Mouse (Mus musculus) kidney, embryonic 15.5 days (tissue): Measurements from ENCODE around the gene Capzb. TPM values are rescaled to one million over a fixed set of nuclear protein-coding genes. Genes with fewer than 3 reads are reported as not detected.

Experiments used
- ATAC-seq: fragments of 200-750 bp; cut with Nextera tagmentation; replicated peaks from 2 replicates; pipeline ENCODE4 v1.8.0; 2017; ENCODE audit warnings: moderate TSS enrichment; ENCODE audit not compliant: low FRiP score
- H3K27ac ChIP-seq: fragments of 300-500 bp; sonication (generic); 2 replicates; pipeline ENCODE4 v1.5.1; 2015; ENCODE audit warnings: mild to moderate bottlenecking, inconsistent platforms
- H3K27me3 ChIP-seq: fragments of 300-500 bp; sonication (generic); 2 replicates; pipeline ENCODE4 v1.6.1; 2015; ENCODE audit warnings: inconsistent platforms
- H3K36me3 ChIP-seq: fragments of 300-500 bp; sonication (generic); 2 replicates; pipeline ENCODE4 v1.6.1; 2015; ENCODE audit warnings: inconsistent platforms
- H3K4me1 ChIP-seq: fragments of 300-500 bp; sonication (generic); 2 replicates; pipeline ENCODE4 v1.6.1; 2015; ENCODE audit warnings: inconsistent platforms
- H3K4me2 ChIP-seq: fragments of 300-500 bp; sonication (generic); 2 replicates; pipeline ENCODE4 v1.6.1; 2015; ENCODE audit warnings: moderate library complexity, mild to moderate bottlenecking, inconsistent platforms
- H3K4me3 ChIP-seq: fragments of 300-500 bp; sonication (generic); replicated peaks from 2 replicates; pipeline ENCODE4 v1.5.1; 2015; ENCODE audit warnings: mild to moderate bottlenecking, inconsistent platforms
- H3K9ac ChIP-seq: fragments of 300-500 bp; sonication (generic); 2 replicates; pipeline ENCODE4 v1.6.1; 2015; ENCODE audit warnings: mild to moderate bottlenecking, inconsistent platforms
- H3K9me3 ChIP-seq: fragments of 300-500 bp; sonication (generic); replicated peaks from 2 replicates; pipeline ENCODE4 v1.6.1; 2016; ENCODE audit warnings: inconsistent platforms
- WGBS: fragments of 180-500 bp; shearing (Covaris S2); methylation state at CpG from one replicate; pipeline ENCODE4 v1.1.7; 2015; ENCODE audit warnings: mixed read lengths; 5-methylcytosine and 5-hydroxymethylcytosine counted together
- polyA plus RNA-seq: library from polyadenylated mRNA; unstranded; fragments of >200 nt; fragmentation: Nextera tagmentation; extraction: Ambion mirVana; gene quantifications from 2 replicates; pipeline ENCODE4 v1.2.1, GENCODE M21; 2015

Gene Capzb
- polyA plus RNA-seq, 1 experiment from 2014 or later: 395 TPM

- WGBS: 88% methylated on average over 7 of the region's 7 CpGs
- no peak overlapping the region for H3K4me2 ChIP-seq
- peaks cover 65% of the 10 kb centered on the region for H3K4me1 ChIP-seq
- H3K27ac ChIP-seq: no peak overlapping the region
- peaks cover 12% of the 10 kb centered on the region; the same call in 1 of the 2 replicates for H3K36me3 ChIP-seq
- no peak for ATAC-seq
- H3K27me3 ChIP-seq: no peaks in the 10 kb centered on the region
- no peaks in the 10 kb centered on the region for H3K9me3 ChIP-seq
- no peak overlapping the region for H3K9ac ChIP-seq
- H3K4me3 ChIP-seq: no peak overlapping the region
Measured at GRCm38 (mm10) chr4:139233146-139233495, 40.4 kb downstream of the Capzb start.

DNA sequence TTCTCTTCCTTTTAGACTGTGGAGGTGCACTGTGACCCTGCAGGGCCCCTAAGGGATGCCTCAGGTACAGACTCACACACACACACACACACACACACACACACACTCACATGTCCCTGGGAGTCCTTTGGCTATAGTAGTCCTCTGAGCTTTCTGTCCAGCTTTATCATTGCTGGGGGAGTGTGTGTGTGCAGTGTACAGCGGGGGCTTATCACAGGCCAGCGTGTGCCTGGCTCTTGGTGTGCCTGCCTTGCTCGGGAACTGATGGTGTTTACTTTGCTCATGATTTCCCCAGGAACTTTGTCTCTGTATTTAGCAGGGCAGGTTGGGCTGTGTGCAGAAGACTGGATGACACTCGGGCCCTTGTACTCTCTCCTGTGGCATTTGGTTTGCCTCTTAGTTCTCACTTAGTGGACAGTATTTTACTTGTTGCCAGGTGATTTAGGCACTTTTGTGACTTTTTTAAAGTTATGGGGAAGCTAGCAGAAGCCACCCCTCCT is 41.1 kb downstream of the Capzb start:
- Histone ChIP-seq H3K27me3 (no peaks in the 10 kb centered on the region), H3K4me3 (no peak overlapping the region), H3K36me3 (peaks cover 16% of the 10 kb centered on the region), H3K4me2 (no peak overlapping the region), H3K4me1 (peaks cover 65% of the 10 kb centered on the region), H3K27ac (no peak overlapping the region), H3K9me3 (no peaks in the 10 kb centered on the region), H3K9ac (no peak overlapping the region)
- ATAC-seq: no peak
- 75% methylated on average over 4 of the region's 4 CpGs for WGBS

DNA sequence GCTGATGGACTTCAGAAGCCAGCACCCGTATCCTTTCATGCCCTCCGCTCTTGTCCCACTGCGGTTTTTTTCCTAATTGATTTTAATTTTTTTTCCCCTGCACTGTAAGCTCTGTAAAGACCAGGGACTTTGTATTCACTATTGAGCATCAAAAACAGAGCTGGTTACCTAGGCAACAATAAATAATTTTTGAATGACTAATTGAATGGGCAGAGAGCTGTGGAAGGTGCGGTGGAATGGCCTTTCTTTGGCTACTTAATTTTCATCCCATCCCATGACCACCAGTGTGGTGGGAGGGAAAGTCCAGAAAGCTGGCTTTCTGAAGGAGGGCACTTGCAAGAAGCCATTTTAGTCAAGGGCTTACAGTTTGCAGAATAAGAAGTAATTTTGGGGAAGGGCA is 41.6 kb downstream of the Capzb start:
- ATAC-seq: no peak
- Histone ChIP-seq H3K36me3 (peaks cover 20% of the 10 kb centered on the region), H3K4me3 (no peak overlapping the region), H3K9ac (no peak overlapping the region), H3K9me3 (no peaks in the 10 kb centered on the region), H3K4me1 (peaks cover 67% of the 10 kb centered on the region), H3K27me3 (no peaks in the 10 kb centered on the region), H3K27ac (no peak overlapping the region), H3K4me2 (no peak overlapping the region)
- 83% methylated on average over 4 of the region's 4 CpGs for WGBS

GRCm38 (mm10) chr4:139235556-139235955 is 42.9 kb downstream of the Capzb start:
- Histone ChIP-seq H3K4me1 (peaks cover 67% of the 10 kb centered on the region), H3K4me3 (no peak overlapping the region), H3K27me3 (no peaks in the 10 kb centered on the region), H3K36me3 (peaks cover 33% of the 10 kb centered on the region), H3K9ac (no peak overlapping the region), H3K9me3 (no peaks in the 10 kb centered on the region), H3K27ac (no peak overlapping the region), H3K4me2 (no peak overlapping the region)
- ATAC-seq: no peak
- 70% methylated on average over 7 of the region's 7 CpGs for WGBS

DNA sequence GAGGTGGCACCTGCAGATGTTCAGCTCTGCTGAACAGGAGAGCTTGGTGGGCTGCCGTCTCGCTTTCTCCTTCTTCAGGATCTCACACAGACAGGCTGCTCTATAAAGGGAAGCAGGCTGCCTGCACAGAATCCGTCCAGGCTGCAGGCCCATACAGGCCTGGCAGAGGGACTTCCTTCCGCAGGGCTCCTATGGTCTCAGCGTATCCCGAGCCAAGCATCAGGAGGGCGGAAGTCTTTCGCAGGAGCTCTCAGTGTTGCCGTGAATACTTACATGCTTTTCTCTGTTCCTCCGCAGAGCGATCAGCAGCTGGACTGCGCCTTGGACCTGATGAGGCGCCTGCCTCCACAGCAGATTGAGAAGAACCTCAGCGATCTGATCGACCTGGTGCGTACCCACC is 45.9 kb downstream of the Capzb start:
- Histone ChIP-seq H3K4me2 (0 out of 2 replicates have a peak overlapping the region, but pooled peaks have one; percentile 1), H3K4me1 (peaks cover 73% of the 10 kb centered on the region), H3K4me3 (no peak overlapping the region), H3K36me3 (peaks cover 44% of the 10 kb centered on the region), H3K27ac (peak overlapping the region; percentile 52), H3K9ac (no peak overlapping the region), H3K27me3 (no peaks in the 10 kb centered on the region), H3K9me3 (no peaks in the 10 kb centered on the region)
- ATAC-seq: no peak
- 82% methylated on average over 16 of the region's 16 CpGs for WGBS

DNA sequence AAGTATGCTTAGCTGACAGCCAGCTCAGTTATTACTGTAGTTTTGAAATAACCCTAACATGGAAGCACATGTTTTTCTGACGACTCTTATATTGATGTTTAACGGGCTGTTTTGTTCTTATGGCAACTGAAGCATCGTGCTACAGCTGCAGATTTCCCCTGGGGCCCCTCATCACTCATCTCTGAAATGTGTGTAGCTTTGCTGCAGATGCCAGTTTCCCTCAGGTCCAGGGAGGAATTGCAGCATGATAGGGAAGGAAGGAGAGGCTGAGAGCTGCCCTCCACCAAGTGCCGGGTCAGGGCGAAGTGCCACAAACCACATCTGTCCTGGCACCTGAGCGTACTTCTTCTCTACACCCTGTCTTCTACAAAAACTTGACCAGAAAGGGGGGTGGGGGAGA is 47.6 kb downstream of the Capzb start:
- no peak for ATAC-seq
- peaks cover 41% of the 10 kb centered on the region for H3K36me3 ChIP-seq
- H3K27me3 ChIP-seq: no peaks in the 10 kb centered on the region
- no peak overlapping the region for H3K9ac ChIP-seq
- no peak overlapping the region for H3K4me3 ChIP-seq
- WGBS: 72% methylated on average over 6 of the region's 6 CpGs
- H3K9me3 ChIP-seq: no peaks in the 10 kb centered on the region
- H3K4me1 ChIP-seq: peaks cover 81% of the 10 kb centered on the region
- no peak overlapping the region for H3K4me2 ChIP-seq
- H3K27ac ChIP-seq: no peak overlapping the region

DNA sequence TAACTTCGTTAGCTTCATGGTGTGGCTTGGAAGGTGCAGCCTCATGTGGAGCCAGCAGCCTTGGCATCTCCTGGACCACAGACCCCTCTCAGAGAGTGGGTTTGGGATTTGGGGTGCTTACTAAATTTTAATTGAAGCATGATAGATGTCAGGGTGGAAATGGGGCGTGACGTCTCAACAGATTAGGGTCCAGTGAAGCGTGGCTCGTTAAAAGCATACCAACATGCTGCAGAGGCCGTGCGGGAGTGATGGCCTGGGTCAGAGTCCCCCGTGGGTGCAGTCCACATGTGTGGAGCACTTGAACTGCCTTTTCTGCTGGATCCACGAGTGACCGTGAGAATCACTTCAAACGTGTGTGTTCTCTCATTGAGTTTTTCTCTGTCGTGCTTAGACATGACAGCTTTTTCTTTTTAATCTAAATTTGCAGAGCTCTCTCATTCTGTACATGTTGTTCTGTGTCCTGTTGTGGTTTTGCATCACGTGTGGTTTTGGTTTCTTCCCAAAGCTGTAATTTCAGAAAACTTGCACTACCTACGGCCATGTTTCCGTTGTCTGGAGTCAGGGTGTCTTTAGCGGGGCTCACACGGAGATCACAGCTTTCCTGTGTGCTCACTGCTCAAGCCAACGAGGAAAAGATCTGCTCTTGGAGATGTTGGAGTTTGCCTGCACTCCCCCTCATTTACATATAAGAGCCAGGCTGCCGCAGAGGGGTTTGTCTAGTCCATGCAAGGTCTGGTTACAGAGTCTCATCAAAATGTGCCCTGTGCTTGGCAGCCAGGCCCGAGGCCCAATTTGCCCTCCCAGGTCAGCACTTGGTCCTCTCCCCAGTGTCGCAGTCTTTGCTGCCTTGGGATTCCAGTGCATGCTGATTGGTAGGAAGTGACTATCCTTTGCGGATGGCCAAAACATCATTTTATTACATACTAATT is 49.2 kb downstream of the Capzb start:
- Histone ChIP-seq H3K9ac (no peak overlapping the region), H3K4me3 (no peak overlapping the region), H3K4me1 (peaks cover 90% of the 10 kb centered on the region), H3K9me3 (no peaks in the 10 kb centered on the region), H3K27ac (peak overlapping the region; percentile 48), H3K4me2 (no peak overlapping the region), H3K36me3 (peaks cover 42% of the 10 kb centered on the region), H3K27me3 (no peaks in the 10 kb centered on the region)
- no peak for ATAC-seq
- WGBS: 40% methylated on average over 22 of the region's 22 CpGs

DNA sequence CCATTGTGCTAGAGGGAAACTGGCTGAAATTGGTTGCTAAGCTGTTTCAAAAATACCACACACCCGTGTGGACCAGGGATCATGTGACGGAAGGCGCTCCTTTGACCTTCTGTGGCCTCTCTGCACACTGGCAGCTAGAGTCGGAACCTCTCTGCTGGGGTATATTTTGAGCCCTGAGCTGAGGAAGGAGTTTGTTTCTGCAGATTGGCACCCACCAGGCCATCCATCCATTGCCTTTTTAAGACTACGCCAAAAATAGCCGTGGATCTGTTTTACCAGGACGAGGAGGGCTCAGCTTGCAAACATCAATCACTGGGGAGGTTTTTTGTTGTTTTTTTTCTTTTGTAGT is 49.9 kb downstream of the Capzb start:
- peaks cover 90% of the 10 kb centered on the region for H3K4me1 ChIP-seq
- H3K36me3 ChIP-seq: peaks cover 42% of the 10 kb centered on the region
- no peak overlapping the region for H3K4me2 ChIP-seq
- no peak for ATAC-seq
- WGBS: 41% methylated on average over 7 of the region's 7 CpGs
- H3K4me3 ChIP-seq: no peak overlapping the region
- H3K27ac ChIP-seq: peak overlapping the region; percentile 48
- no peaks in the 10 kb centered on the region for H3K9me3 ChIP-seq
- no peak overlapping the region for H3K9ac ChIP-seq
- no peaks in the 10 kb centered on the region for H3K27me3 ChIP-seq

DNA sequence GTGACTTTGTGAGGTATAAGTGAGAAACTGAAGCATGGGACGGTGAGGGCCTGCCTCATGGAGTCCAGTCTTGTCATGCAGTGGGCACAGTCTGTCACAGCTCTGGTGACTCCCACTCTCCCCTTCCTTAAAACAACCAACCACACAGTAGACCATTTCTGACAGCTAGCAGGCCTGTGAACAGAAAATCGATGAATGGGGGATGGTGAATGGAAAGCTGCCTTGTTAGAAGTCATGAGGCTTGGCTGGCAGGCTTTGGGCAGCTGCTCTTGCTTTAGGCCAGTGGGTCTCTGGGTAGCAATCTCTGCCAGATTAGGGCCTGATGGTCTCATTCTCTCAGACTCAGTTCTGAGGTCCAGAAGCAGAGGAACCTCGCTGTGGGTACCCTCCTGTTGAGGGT is 51.5 kb downstream of the Capzb start:
- no peak overlapping the region for H3K4me3 ChIP-seq
- no peak overlapping the region for H3K9ac ChIP-seq
- WGBS: 58% methylated on average over 3 of the region's 3 CpGs
- H3K4me1 ChIP-seq: peaks cover 90% of the 10 kb centered on the region
- H3K27ac ChIP-seq: peak overlapping the region; percentile 54; the same call in 1 of the 2 replicates
- H3K9me3 ChIP-seq: no peaks in the 10 kb centered on the region
- peaks cover 34% of the 10 kb centered on the region for H3K36me3 ChIP-seq
- no peak for ATAC-seq
- no peaks in the 10 kb centered on the region for H3K27me3 ChIP-seq
- H3K4me2 ChIP-seq: no peak overlapping the region

DNA sequence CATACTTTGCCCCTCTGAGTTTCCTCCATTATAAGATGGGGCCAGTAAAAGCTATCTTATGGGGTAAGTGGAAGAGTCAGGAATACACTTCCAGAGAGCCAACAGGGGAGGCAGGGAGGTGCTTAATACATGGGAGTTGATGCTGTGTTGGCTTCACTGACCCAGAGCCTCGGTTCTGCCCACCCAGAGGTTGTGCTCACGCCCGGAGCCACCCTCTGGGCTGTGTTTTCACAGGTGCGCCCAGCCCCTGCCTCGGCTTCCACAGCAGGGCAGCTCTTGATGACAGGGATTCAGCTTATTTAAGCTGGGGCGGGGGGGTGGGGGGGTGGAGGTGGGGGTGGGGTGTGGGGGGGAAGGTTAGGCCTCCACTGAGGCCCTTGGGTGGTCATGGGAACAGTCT is 52.1 kb downstream of the Capzb start:
- H3K4me1 ChIP-seq: peaks cover 95% of the 10 kb centered on the region
- H3K36me3 ChIP-seq: peaks cover 28% of the 10 kb centered on the region
- peak overlapping the region; percentile 54 for H3K27ac ChIP-seq
- H3K4me3 ChIP-seq: no peak overlapping the region
- 41% methylated on average over 6 of the region's 6 CpGs for WGBS
- ATAC-seq: peak; percentile 45; the same call in 1 of the 2 replicates
- no peak overlapping the region for H3K9ac ChIP-seq
- H3K4me2 ChIP-seq: no peak overlapping the region
- H3K9me3 ChIP-seq: no peaks in the 10 kb centered on the region
- no peaks in the 10 kb centered on the region for H3K27me3 ChIP-seq

DNA sequence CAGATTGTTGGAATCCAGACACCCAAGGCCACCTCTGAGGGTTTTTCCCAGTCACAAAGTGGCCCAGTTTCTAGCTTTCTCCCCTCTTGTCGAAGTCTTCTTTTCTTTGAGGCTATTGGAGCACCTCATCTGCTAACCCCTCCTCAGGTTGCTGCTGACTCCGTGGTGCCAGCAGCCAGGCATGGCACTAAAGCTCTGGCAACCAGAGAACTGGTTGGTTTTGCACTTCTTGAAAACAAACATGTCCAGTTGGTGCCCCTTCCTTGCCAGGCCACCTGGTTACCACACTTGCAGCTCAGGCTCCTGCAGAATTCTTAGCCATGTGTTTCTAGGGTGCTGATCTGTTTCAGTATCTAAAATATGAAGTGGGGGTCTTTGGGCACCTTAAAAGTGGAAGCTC is 52.8 kb downstream of the Capzb start:
- Histone ChIP-seq H3K27me3 (no peaks in the 10 kb centered on the region), H3K4me3 (no peak overlapping the region), H3K36me3 (peaks cover 20% of the 10 kb centered on the region), H3K27ac (0 out of 2 replicates have a peak overlapping the region, but pooled peaks have one; percentile 46), H3K9me3 (no peaks in the 10 kb centered on the region), H3K4me2 (no peak overlapping the region), H3K9ac (no peak overlapping the region), H3K4me1 (peaks cover 95% of the 10 kb centered on the region)
- ATAC-seq: no peak
- 68% methylated on average over 2 of the region's 2 CpGs for WGBS

DNA sequence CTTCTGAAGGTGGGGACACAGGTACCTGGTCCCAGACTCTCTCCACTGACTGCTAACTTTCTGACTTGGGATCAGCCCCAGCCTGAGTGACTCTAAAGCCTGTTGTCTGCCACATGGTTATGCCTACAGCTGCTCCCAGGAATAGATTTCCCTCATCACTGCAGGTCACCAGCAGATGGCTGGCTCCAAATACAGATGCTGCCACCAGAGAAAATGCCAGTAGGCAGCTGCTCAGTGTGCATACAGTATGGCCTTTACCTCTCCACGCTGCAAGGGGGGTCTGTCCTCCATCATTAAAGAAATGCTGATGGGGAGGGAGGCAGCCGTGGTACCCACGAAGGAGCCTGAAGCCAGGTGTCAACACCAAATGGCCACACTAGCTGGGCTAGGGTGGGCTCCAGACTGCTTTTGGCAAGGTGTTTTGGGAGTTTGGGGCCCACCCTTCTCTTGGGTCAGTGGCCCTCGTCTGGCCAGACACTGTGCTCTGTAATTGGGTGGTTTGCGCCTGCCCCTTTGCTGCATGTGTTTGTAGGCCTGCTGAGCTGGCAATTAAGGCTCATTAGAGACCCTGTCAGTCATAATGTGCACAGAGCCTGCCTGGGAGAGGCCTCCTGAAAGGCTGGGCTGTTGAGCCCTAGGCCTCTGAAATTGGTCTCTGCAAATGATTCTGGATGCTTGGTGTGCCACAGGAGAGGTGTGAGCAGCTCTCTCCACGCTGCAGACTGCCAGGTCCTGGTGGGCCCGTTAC is 53.6 kb downstream of the Capzb start:
- no peak for ATAC-seq
- peaks cover 95% of the 10 kb centered on the region for H3K4me1 ChIP-seq
- no peaks in the 10 kb centered on the region for H3K27me3 ChIP-seq
- H3K4me2 ChIP-seq: no peak overlapping the region
- no peak overlapping the region for H3K9ac ChIP-seq
- H3K9me3 ChIP-seq: no peaks in the 10 kb centered on the region
- no peak overlapping the region for H3K4me3 ChIP-seq
- H3K36me3 ChIP-seq: peaks cover 13% of the 10 kb centered on the region; the same call in 1 of the 2 replicates
- 34% methylated on average over 7 of the region's 7 CpGs for WGBS
- H3K27ac ChIP-seq: 0 out of 2 replicates have a peak overlapping the region, but pooled peaks have one; percentile 33
